Mouse (Mus musculus): ENCODE data around the gene Kcnip4. TPM values are rescaled to one million over a fixed set of nuclear protein-coding genes. Genes with fewer than 3 reads are reported as not detected.

Kcnip4 gene
- polyA plus RNA-seq, 1 experiment from 2014 or later, result 3.3 TPM

DNA sequence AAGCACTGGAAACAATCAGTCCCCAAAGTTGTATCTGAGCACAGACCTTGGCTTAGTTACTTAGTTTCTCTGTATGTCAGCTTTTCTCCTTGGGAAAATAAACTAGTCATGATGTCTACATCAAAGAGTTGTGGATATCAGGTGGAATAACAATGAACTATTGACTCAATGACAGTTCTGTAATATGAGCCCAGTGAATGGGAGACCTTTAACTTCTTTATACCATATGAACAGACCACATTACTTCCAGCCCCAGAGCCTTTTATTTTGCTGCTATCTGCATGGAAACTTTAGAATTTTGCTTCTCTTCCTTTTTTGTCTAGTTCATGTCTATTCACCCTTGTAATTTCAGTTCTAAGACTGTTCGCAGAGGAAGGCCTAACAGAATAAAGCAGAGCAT is 1011.4 kb downstream of the Kcnip4 start:
- Histone ChIP-seq H3K9me3 (no peaks in the 10 kb centered on the region), H3K4me2 (replicated peaks) (no peak overlapping the region), H3K4me1 (no peaks in the 10 kb centered on the region), H3K4me3 (no peak overlapping the region), H3K27me3 (no peaks in the 10 kb centered on the region), H3K9ac (no peak overlapping the region), H3K36me3 (no peaks in the 10 kb centered on the region), H3K27ac (no peak overlapping the region)
- 76% methylated on average over 1 of the region's 1 CpGs for WGBS
- no peak for ATAC-seq (ENCODE audit: insufficient number of reproducible peaks, insufficient read depth, low FRiP score, low TSS enrichment)

DNA sequence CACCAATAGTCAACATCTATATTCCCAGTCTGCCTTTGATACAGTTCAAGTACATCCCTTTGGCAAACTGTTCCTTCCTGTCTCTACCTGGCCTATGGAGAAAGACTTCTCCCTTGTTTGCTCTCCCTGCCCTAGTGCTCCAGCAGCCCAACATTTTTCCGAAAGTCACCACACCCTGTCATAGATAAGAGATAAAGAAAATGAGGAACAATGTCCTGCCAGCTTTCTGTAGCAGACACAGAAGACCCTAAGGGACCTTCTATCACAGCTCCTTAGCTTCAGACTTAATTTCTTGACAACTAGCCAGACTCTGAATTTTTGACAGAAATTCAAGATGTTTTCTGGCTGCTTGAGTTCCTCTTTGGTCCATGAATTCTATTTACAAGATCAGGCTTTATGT is 1013.4 kb downstream of the Kcnip4 start:
- no peaks in the 10 kb centered on the region for H3K36me3 ChIP-seq
- no peak for ATAC-seq (ENCODE audit: insufficient number of reproducible peaks, insufficient read depth, low FRiP score, low TSS enrichment)
- no peak overlapping the region for H3K4me2 ChIP-seq (replicated peaks)
- H3K9ac ChIP-seq, result no peak overlapping the region
- no peak overlapping the region for H3K4me3 ChIP-seq
- no peaks in the 10 kb centered on the region for H3K9me3 ChIP-seq
- H3K27me3 ChIP-seq, result no peaks in the 10 kb centered on the region
- WGBS, result 88% methylated on average over 1 of the region's 1 CpGs
- H3K4me1 ChIP-seq, result no peaks in the 10 kb centered on the region
- no peak overlapping the region for H3K27ac ChIP-seq

DNA sequence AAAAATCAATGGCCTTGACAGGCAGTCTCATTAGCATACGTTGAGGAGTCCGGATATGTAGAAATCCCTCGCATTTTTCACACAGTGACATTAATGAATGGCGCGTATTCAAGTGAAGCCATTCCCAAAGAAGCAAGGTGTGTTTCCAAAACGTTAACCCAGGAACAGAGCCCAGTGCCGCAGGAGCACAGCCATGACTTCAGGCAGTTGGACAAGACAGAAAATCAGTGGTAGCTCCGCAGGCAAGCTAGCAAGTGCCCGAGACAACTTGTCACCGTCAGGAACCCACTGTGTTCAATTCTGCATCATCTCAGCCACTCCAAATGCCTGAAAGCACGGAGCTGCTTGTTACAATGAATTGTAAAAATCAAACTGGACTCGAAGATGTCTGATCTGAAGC is 1014.5 kb downstream of the Kcnip4 start:
- no peaks in the 10 kb centered on the region for H3K36me3 ChIP-seq
- no peak overlapping the region for H3K4me3 ChIP-seq
- no peak overlapping the region for H3K9ac ChIP-seq
- no peak overlapping the region for H3K27ac ChIP-seq
- WGBS, result 84% methylated on average over 12 of the region's 12 CpGs
- H3K27me3 ChIP-seq, result no peaks in the 10 kb centered on the region
- no peaks in the 10 kb centered on the region for H3K9me3 ChIP-seq
- H3K4me2 ChIP-seq (replicated peaks), result no peak overlapping the region
- ATAC-seq (ENCODE audit: insufficient number of reproducible peaks, insufficient read depth, low FRiP score, low TSS enrichment), result no peak
- no peaks in the 10 kb centered on the region for H3K4me1 ChIP-seq

DNA sequence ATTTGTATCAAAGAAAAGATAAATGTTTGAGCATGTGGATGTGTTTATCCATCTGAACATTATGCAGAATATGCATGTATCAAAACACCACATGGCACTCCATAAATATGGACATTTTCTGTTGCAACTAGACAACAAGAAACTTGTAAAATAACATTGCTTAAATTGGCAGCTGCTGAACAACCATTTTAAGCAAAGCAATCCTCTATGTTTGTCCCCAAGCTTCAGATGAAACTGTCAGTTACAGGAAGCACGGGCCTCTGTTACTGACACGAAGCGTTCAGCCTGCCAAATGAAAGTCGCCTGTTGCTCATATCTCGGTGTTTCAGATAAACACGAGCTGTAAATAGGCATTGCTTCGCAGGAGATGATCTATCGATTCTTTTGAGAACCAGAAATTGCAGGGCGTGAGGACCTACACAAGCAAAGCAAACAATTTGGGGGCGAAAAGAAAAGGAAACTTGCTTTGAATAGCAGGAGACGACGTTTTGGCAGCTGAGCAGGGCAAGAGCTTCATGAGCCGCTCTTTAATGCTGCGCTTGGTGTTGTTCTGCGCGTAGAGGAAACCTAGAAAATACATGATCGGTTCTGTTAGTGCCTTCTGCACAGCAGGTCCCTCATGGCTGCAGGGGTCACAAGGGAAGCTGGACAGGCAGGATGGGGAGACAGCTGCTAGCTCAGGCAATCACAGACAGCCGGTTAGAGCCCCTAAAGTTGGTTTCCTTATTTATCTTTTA is 1015.3 kb downstream of the Kcnip4 start:
- WGBS, result 74% methylated on average over 18 of the region's 18 CpGs
- no peak overlapping the region for H3K4me2 ChIP-seq (replicated peaks)
- ATAC-seq (ENCODE audit: insufficient number of reproducible peaks, insufficient read depth, low FRiP score, low TSS enrichment), result no peak
- H3K36me3 ChIP-seq, result no peaks in the 10 kb centered on the region
- no peaks in the 10 kb centered on the region for H3K27me3 ChIP-seq
- H3K9ac ChIP-seq, result no peak overlapping the region
- H3K9me3 ChIP-seq, result no peaks in the 10 kb centered on the region
- H3K4me1 ChIP-seq, result no peaks in the 10 kb centered on the region
- H3K27ac ChIP-seq, result no peak overlapping the region
- no peak overlapping the region for H3K4me3 ChIP-seq

DNA sequence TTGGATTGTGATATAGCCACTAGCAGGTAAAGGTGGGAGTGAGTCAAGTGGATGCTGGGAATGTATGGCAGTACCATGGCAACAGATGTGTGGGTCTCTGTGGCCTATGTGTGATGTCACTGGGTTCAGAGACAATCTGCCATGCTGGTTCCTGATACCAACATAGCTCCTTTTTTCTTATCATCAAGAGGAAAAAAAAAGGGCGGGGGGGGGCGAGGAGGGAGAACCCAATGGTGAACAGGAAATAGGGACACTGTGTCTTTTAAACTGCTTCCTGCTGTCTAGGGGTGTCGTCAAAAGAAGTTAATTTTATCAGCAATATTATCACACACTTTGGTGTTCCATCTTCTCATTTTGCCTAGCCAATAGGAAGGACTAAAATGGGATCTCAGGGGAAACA is 1021.6 kb downstream of the Kcnip4 start:
- no peaks in the 10 kb centered on the region for H3K4me1 ChIP-seq
- no peaks in the 10 kb centered on the region for H3K9me3 ChIP-seq
- H3K27me3 ChIP-seq, result no peaks in the 10 kb centered on the region
- H3K4me2 ChIP-seq (replicated peaks), result no peak overlapping the region
- no peak overlapping the region for H3K27ac ChIP-seq
- no peak overlapping the region for H3K9ac ChIP-seq
- WGBS, result 79% methylated on average over 3 of the region's 3 CpGs
- H3K36me3 ChIP-seq, result no peaks in the 10 kb centered on the region
- no peak for ATAC-seq (ENCODE audit: insufficient number of reproducible peaks, insufficient read depth, low FRiP score, low TSS enrichment)
- H3K4me3 ChIP-seq, result no peak overlapping the region

DNA sequence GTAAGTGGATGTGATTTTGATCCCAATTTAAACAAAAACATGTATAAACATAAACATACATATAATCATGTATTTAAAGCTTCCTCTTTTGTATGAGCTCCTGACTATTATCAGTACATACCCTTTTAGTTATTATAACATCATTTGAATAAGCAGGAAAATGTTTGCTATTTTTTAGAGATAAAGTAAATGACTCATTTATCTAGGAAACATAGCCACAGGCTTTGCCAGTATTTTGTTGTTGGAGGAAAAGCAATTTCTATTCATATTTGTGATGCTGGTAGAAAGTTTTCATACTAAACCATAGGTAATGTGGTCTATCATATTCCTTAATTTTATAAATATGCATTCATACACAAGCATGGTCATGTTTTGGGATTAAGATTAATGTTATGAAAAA is 1022.3 kb downstream of the Kcnip4 start:
- ATAC-seq (ENCODE audit: insufficient number of reproducible peaks, insufficient read depth, low FRiP score, low TSS enrichment), result no peak
- Histone ChIP-seq H3K4me1 (no peaks in the 10 kb centered on the region), H3K9ac (no peak overlapping the region), H3K27ac (no peak overlapping the region), H3K36me3 (no peaks in the 10 kb centered on the region), H3K4me2 (replicated peaks) (no peak overlapping the region), H3K4me3 (no peak overlapping the region), H3K27me3 (no peaks in the 10 kb centered on the region), H3K9me3 (no peaks in the 10 kb centered on the region)

DNA sequence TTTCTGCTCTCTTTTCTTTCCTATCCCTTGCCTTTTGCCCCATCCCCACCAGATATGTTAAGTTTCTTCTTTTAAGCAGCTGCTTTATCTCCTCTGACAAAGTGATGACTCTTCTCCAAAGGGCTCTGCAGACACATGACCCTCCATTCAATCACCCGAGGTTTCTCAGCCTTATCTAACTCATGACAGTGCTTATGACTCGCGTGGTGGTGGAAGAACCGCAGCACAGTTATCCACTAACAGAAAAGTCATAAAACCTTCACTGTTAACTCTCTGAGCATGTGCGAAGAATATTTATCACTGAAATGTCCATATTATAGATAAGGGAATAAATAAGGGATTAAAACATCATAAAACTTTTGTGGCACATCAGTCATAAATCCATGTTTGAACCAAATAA is 1024.5 kb downstream of the Kcnip4 start:
- no peak overlapping the region for H3K4me3 ChIP-seq
- no peaks in the 10 kb centered on the region for H3K4me1 ChIP-seq
- H3K4me2 ChIP-seq (replicated peaks), result no peak overlapping the region
- no peak overlapping the region for H3K27ac ChIP-seq
- 80% methylated on average over 5 of the region's 5 CpGs for WGBS
- H3K27me3 ChIP-seq, result no peaks in the 10 kb centered on the region
- H3K9ac ChIP-seq, result no peak overlapping the region
- ATAC-seq (ENCODE audit: insufficient number of reproducible peaks, insufficient read depth, low FRiP score, low TSS enrichment), result no peak
- no peaks in the 10 kb centered on the region for H3K9me3 ChIP-seq
- H3K36me3 ChIP-seq, result no peaks in the 10 kb centered on the region

DNA sequence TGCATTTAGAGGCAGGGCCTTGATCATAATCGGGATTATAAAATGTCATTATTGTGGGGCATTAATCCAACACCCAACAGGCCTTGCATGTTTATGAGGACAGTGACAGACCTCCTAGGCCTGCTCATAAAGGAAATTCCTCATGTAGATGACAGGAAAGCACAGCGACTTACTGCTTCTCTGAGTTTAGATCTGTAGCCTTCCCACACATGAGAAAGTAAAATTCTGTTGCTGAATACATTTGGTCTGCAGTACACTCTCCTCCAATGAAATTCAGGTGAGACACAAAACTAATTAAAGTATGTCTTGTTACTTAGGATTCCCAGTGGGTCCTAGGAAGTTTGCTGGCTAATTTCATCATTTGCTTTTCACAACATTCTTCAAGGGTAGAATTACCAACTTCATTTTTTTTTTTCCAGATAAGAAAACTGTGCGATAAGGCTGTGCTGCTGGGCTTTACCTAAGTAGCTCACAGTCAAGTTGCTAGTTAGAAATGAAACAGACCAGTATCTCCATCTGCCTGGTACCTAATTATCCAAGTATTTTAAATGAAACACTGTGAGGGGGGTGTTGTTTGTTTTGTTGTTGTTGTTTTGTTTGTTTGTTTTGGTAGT is 1033.7 kb downstream of the Kcnip4 start:
- WGBS, result 83% methylated on average over 3 of the region's 3 CpGs
- H3K4me2 ChIP-seq (replicated peaks), result no peak overlapping the region
- no peak overlapping the region for H3K9ac ChIP-seq
- no peaks in the 10 kb centered on the region for H3K4me1 ChIP-seq
- H3K36me3 ChIP-seq, result no peaks in the 10 kb centered on the region
- no peak overlapping the region for H3K4me3 ChIP-seq
- ATAC-seq (ENCODE audit: insufficient number of reproducible peaks, insufficient read depth, low FRiP score, low TSS enrichment), result no peak
- no peak overlapping the region for H3K27ac ChIP-seq
- no peaks in the 10 kb centered on the region for H3K27me3 ChIP-seq
- no peaks in the 10 kb centered on the region for H3K9me3 ChIP-seq

DNA sequence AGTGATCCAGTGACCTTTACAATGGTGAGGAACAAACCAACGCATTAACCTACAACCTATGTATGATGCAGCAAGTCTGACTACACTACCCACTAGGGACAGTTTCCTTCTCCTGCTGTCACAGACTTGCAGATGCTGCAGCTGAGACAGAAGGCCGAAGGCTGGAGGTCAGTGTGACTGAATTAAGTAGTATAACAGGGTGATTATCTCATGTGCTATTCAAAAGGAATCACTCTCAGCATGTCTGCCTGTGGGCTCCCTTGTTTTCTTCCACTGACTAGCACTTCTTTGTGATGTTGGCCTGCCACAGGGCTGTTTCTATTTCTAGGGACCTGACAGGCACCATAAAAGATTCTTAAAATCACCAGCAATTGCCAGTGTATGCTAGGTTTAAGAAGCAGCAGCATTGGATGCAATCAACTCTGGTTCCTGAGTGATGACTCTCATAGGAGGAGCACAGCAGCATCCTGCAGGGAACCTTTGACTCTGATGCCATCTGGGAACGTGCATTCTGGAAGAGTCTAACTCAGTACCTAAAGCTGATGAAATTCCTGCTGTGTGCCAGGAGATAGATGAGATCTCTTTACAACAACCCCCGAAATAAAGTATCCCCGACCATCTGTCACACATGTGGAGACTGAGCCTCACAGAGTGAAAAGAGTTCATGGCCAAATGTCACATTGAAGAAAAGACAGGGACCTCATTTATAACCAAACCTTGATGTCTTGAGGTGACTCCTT is 1035.0 kb downstream of the Kcnip4 start:
- H3K36me3 ChIP-seq, result no peaks in the 10 kb centered on the region
- H3K9ac ChIP-seq, result no peak overlapping the region
- H3K4me2 ChIP-seq (replicated peaks), result no peak overlapping the region
- 46% methylated on average over 5 of the region's 5 CpGs for WGBS
- no peak overlapping the region for H3K27ac ChIP-seq
- H3K4me3 ChIP-seq, result no peak overlapping the region
- no peaks in the 10 kb centered on the region for H3K27me3 ChIP-seq
- no peak for ATAC-seq (ENCODE audit: insufficient number of reproducible peaks, insufficient read depth, low FRiP score, low TSS enrichment)
- H3K4me1 ChIP-seq, result no peaks in the 10 kb centered on the region
- H3K9me3 ChIP-seq, result no peaks in the 10 kb centered on the region

DNA sequence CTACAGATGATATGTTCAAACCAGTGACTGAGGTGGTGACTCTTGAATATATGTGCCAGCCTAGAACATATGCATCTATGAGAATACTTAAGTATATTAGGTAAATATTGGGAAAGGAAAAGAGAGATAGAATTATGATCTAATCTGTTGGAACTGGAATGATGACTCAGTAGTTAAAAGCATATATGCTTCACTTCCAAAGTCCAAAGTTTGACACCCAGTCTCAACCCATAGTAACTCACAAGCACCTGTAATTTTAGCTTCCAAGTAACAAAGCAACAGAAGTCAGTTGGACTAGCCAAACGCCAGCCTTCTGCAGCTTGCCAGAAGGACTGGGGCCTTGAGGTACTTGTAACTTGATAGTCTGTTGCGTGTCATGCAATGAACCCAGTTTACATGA is 1041.6 kb downstream of the Kcnip4 start:
- H3K27me3 ChIP-seq, result no peaks in the 10 kb centered on the region
- H3K27ac ChIP-seq, result no peak overlapping the region
- no peak overlapping the region for H3K4me3 ChIP-seq
- WGBS, result 84% methylated on average over 2 of the region's 2 CpGs
- no peak for ATAC-seq (ENCODE audit: insufficient number of reproducible peaks, insufficient read depth, low FRiP score, low TSS enrichment)
- H3K36me3 ChIP-seq, result no peaks in the 10 kb centered on the region
- no peak overlapping the region for H3K9ac ChIP-seq
- H3K4me1 ChIP-seq, result no peaks in the 10 kb centered on the region
- no peak overlapping the region for H3K4me2 ChIP-seq (replicated peaks)
- H3K9me3 ChIP-seq, result no peaks in the 10 kb centered on the region

DNA sequence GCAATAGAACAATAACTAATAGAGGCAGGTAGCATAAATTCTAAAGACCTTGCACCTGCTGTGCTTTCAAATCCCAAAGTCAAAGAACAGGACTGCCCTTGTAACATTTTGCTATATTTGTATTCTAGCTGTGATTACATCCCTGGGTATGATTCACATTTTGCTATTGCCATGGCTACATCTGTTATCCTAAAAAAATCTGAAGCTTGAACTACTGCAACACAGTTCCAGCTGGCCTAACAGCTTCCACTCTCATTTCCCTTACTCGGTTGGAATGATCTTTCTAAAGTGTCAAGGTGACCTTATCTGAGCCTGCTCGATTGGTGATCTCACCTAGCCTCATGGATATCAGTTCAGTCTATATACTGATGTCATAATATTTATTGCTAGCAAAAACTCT is 1064.5 kb downstream of the Kcnip4 start:
- Histone ChIP-seq H3K9ac (no peak overlapping the region), H3K4me2 (replicated peaks) (no peak overlapping the region), H3K9me3 (no peaks in the 10 kb centered on the region), H3K36me3 (no peaks in the 10 kb centered on the region), H3K27ac (no peak overlapping the region), H3K4me1 (no peaks in the 10 kb centered on the region), H3K4me3 (no peak overlapping the region), H3K27me3 (no peaks in the 10 kb centered on the region)
- 72% methylated on average over 2 of the region's 2 CpGs for WGBS
- ATAC-seq (ENCODE audit: insufficient number of reproducible peaks, insufficient read depth, low FRiP score, low TSS enrichment), result no peak

DNA sequence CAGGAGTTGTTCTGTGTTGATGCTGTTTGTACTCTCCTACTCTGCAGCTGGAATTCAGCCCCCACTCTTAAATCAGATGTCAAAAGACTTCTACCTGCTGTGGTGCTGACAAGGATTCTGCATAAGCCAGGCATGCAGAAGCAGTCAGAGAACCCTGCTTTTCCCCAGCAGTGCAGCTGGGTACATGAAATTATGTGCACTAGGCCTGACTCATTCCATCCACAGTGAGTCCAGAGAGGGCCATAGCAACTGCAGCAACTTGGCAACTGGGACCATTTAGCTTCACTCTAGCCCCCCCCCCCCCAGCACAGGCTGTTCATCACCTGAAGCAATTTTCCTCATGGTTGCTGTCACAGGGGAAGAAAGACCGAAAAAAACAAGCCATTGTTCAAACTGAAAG is 1075.8 kb downstream of the Kcnip4 start:
- H3K27me3 ChIP-seq, result 0 out of 2 replicates have a peak, but pooled peaks cover 3% of the 10 kb centered on the region
- WGBS, result 75% methylated on average over 1 of the region's 1 CpGs

More for the DNA sequence above, 1075.8 kb downstream of the Kcnip4 start:
- no peaks in the 10 kb centered on the region for H3K4me1 ChIP-seq
- H3K4me2 ChIP-seq (replicated peaks), result no peak overlapping the region
- ATAC-seq (ENCODE audit: insufficient number of reproducible peaks, insufficient read depth, low FRiP score, low TSS enrichment), result no peak
- H3K9ac ChIP-seq, result no peak overlapping the region
- H3K36me3 ChIP-seq, result no peaks in the 10 kb centered on the region
- no peak overlapping the region for H3K4me3 ChIP-seq
- H3K27ac ChIP-seq, result no peak overlapping the region
- H3K9me3 ChIP-seq, result no peaks in the 10 kb centered on the region

Data from embryonic facial prominence, embryonic 12.5 days (tissue).